Mouse (Mus musculus) cerebellum, adult 9-10 months (tissue): Measurements from ENCODE around the gene Lsm7.

Experiments used
- DNase-seq: peaks from one replicate; pipeline ENCODE4 v3.0.0; 2022

Lsm7 gene

DNA sequence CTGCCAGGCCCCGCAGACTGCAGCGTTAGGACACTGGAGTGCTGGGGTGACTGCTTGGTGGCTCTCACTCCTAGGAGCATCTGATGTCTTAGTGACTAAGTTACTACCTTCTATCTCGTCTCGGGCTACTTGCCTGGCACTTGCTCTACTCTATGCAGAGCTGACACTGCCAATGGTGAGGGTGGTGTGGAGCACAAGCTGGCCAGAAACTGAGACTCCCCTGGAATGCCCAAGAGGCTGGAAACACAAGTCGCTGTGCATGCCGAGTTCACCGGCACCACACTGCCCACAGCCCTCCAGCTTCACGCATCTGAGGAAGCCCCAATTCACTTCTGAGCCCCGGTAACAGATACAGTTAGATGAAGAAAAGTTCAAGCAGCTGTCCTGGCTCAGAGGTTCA lies 19.0 kb upstream of the Lsm7 start:
- no peak for DNase-seq

DNA sequence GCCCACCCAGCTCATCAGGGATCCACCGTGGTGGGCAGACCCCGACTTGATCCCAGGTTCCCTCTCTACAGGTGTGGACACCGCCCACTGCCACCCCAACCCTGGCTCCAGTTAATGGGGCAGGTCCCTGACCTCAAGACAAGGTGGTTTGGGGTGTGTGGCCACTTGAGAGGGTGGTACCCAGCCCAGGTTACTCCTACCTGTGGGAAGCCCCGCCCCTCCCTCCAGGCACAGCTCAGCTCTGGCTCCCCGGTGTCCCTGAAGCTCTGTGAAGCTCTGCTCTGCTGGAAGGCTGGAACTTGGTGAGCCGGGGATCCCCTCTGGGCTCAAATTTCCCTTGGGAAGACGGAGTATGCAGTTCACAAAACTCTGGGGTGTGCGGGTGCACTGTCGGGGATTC lies 16.6 kb upstream of the Lsm7 start, which contains the start of gene Tmprss9:
TSS of gene Tmprss9 (plus strand) at position 268 of the 400 bp plus-strand sequence.
- DNase-seq, result no peak

DNA sequence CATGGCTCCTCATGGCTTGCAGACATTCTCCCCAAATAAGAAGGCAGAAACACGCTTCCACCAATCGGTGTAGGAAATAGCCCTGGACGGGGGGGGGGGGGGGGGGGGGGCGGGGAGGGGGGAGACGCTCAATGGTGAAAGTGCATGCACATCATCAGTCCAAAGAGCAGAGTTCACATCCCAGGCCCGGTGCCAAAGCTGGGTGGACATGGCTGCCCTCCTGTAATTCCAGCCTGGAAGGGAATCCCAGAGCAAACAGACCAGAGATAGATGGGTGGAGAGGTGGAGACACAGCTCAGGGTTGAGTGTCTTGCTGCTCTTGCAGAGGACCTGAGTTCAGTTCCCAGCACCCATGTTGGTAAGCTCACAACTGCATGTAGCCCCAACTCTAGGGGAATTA lies 16.0 kb upstream of the Lsm7 start:
- DNase-seq, result no peak

DNA sequence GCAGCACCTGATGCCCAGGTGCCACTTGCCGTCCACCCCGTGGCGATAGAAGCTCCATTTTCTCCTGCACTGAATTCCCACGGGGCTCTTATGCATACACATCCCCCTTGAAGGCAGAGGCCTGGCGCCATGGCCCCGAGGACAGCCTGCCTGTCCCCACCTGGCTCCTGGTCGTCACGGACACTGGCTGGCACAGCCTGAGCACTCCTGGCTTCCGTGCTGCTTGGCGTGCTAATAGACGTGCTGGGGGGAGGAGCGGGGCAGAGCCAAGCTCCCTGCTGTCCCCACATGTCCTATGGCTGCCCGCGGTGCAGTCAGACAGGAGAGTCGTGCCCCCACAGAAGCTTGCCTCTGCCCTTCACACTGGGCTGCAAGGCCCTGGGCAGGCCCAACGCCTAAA lies 9.4 kb upstream of the Lsm7 start:
- peak; percentile 89 for DNase-seq

DNA sequence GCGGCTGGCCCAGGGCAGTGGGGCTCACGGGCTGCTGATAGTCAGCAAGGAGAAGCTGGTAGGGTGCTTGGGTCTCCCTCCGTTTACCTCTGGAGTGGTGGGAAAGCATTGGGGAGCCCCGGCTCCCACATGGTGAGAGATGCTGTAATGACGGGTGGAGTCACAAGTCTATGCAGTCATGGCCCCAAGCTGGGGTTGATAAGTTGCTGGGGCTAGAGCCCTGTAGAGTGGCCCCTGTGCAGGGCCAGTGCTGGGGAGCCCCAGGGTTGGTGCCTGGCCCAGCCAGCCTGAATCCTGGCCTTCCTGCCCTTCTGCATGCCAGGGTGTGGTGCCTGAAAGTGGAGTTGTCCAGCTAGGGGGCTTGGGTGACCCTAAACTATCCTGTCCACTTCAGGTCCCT lies 7.3 kb upstream of the Lsm7 start:
- DNase-seq, result no peak

DNA sequence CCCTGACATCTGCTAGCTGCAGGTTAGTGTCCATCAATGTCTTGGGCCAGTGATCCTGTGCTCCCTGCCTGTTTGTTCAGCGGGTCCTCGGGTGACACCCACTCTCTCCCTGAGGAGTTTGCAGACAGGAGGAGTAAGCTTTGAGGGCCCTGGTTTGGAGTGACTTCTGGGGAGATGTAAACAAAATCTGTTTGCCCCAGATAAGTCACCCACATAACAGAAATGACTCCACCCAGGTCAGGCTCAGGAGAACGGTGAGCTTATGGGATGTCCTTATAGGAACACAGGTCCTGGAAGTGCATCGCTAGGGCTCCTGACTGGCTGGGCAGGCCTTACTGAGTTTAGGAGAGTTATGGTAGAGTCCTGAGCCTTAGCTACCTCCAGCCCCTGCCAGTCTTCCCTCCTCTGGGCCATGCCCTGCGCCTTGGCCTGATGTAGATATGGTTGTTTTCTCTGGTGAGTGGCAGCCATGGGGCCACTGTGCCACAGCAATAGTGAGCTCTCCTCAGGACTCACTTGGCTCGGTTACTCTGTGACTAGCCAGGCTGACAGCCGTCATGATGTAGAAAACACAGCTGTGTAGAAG lies 3.4 kb upstream of the Lsm7 start:
- DNase-seq, result no peak

DNA sequence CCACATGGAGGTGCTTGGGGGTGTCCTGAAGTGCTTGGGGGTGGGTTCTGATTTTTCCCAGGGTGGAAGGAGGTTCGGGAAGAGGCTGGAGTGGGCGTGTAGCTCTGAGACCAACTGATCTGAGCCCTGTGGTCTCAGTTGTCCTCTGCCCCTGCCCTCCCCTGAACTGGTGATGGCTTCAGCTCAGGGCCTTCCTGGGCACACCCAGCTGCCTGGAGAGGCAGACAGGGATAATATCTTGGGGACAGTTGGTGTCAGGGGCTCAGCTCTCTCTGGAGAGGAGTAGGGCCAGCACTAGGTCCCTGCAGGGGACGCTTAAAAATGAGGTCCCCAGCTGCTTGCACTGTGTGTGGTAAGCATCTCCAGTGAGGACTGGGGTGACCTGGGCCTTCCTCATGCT lies 2.8 kb upstream of the Lsm7 start:
- DNase-seq, result no peak

DNA sequence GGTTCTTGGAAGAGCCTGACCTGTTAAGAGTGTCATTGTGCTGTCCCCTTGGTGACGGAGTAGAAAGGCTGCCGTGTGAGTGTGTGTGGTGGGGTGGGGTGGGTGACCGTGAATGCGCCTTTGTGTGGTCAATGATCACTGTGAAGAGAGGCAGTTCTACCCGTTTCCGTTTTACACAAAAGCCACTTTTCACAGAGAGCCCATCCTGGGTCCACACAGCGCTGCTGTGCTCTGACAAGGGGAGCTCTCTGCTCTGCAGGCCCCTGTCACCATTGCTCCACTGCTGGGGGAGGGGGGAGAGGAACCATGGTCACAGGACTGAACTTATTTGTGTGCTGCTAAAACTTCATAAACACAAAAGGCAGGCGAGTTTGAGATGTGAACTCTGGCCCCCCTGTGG lies 2.4 kb upstream of the Lsm7 start:
- DNase-seq, result no peak

DNA sequence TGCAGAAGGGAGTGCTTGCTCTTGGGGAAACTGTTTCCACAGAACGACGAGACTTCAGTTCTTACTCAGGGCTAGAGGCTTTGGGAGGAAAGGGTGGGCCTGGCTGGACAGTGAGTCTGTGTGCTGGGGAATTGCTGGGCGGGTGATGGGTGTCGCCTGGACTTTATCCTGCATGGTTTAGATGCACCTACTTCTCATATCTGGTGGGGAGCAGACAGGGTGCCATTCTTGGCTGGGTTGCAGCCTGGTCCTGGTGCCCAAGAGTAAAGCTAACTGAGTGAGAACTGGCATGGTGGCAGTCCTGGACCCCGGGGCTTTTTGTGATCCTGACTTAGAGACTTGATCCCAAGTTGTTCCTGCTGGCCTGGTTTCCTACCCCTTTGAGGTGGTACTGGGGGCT lies 1.9 kb upstream of the Lsm7 start:
- no peak for DNase-seq

DNA sequence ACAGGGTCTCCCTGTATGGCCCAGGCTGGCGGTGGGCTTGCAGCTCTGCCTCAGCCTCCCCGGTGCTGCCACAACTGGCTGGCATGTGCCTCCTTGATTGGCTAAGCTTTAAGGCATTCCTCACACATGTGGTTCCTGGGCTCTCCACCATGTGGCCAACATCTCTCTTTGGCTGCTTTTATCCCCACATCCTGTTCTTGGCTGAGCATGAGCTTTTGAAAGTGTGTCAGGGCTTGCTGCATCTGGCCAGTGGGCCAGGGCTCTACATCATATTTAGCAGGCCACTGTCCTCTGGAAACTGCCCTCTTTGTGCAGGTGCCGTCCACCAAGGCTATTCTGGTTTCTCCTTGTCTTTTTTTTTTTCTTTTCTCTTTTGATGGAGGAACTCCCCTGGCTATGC lies 1.3 kb upstream of the Lsm7 start:
- DNase-seq, result no peak

DNA sequence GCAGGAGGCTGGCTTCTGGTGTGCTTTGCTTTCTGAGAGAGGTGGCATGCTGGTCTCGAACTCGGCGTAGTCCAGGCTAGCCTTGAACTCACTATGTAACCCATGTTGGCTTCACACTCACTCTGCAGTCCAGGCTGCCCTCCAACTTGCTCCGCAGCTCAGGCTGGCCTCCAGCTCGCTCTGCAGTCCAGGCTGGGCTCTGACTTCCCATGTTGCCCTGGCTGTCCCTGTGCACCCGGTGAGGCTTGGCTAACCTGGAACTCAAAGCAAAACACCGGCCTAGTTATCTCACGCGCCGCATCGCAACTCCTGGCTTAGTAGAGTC lies 702 bp upstream of the Lsm7 start:
- DNase-seq, result no peak

DNA sequence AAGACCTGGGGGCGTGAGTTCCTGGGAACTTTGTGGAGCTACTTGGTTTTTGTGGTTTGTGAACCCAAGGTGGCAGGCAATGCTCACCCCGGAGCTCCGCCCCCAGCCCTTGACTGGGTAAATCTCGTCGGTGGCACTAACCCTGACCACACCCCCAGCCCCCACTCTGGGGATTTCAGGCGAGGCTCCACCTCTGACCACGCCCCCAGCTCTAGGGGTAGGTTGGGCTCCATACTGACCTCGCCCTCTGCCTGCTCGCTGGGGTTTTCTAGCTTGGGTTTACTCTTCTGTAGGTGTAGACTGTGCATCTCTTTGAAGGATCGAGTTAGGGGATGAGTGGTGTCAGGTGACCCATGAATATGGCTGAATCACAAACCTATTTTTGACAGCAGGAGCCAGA lies 6.4 kb downstream of the Lsm7 start:
- no peak for DNase-seq

DNA sequence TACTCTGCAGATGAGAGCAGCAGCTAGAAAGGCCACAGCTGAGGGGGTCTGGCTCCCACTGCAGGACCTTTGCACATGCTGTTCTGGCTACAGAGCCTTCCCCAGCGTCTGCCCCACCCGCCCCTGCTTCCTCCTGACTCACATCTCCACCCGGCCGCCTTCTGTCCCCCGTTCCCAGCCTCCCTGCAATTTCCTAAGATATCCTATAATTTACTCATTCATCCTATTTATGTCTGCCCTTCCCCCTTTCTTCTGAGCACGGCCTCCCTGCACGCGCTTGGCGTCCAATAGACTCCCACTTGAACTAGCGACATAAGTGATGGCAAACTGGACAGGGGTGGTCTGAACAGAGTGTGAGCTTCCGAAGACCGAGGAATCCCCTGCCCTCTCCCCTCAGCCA lies 9.3 kb downstream of the Lsm7 start:
- no peak for DNase-seq

DNA sequence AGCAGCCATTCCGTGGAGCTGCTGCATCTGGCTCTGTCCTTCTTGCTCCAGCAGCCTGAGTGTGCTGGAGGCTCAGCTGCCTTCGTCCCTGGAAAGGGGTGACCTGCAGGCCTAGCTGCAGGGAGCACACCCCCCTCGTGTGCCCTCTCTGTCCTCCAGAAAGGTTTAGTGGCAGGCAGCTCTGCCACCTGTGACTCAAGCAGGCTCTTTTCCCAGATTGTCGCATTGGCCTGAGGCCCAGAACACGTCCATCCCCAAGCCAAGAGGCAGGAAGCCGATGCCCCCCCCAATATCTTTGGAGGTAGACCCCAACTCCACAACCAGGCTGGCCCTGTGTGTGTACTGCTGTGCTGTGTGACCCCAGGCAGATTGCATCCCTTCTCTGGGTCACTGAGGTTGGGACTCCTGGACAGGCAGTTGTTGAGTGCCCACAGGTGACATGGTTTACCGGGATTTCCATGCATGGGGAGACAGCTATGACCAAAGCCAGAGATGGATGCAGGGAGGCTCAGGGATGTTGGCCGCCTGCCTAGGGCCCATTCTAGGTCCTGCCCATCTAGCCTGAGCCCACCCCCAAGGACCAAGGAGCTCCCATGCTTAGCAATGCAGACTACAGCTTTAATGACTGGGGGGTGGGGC lies 9.8 kb downstream of the Lsm7 start:
- no peak for DNase-seq

DNA sequence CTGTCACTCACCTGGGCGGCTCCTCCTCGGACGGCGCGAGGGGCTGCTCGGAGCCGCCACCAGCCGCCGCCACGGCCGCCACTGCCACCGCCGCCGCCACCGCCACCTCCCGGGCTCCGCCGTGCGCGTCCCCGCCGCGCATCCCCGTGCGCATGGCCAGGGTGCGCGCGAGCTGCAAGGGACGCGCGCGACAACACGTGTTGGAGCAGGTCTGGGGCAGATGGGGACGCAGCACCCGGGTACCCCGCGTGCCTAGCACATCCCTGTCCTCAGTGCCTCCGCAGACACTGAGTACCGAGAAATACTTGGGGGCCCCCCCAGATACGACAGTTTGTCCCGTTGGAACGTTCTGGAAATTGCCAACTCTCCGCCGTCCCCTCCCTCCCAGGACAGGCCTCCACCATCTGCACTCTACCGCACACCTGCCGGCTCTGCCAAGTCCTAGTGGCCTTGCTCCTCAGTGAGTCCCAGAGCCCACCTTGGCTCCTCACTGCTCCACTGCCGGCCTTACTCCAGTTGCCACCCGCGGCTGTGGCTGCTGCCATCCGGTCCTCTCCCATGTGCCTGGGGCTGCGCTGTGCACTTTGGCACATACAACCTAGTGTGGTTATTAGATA lies 11.0 kb downstream of the Lsm7 start, which contains the start of gene Lingo3:
TSS of gene Lingo3 (minus strand) at position 109 of the 617 bp plus-strand sequence.
- peak; percentile 78 for DNase-seq

DNA sequence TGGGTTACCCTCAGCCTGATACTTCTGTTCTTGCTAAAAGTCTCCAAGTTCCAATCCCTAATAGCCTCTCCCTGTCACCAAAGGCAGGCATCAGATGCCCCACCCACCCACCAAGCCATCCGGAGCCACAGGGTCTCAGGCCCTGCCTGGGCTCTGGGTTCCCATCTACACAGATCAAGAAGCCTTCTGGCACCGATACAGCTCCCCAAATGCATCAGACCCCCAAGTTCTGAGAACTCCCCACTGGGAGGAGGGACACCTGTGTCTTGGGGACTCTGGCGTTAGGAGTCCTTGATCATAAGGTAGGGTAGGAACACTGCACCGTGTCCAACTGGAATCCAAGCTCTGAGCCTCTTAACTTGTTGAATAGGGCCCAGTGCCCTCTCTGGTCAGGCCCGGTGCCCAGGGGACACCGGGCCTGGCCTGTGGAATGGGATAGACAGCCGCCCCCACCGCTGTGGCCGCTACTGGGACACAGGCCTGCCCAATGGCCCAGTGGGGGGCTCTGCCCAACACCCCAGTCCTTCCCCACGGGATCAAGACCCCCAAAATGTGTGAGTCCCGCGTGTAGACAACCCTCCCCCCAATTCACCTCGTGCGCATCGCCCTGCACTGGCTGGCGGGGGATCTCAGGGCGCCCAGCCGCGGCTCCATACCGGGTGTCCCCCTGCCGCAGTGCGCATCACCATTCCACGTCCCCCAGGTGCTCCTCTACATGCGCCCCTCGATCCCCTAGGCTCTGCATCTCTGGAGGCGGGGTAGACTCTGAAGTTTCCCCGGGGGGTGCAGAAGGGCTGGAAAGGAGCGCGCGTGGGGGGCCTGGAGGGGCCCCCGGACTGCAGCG lies 11.7 kb downstream of the Lsm7 start:
- DNase-seq, result no peak

DNA sequence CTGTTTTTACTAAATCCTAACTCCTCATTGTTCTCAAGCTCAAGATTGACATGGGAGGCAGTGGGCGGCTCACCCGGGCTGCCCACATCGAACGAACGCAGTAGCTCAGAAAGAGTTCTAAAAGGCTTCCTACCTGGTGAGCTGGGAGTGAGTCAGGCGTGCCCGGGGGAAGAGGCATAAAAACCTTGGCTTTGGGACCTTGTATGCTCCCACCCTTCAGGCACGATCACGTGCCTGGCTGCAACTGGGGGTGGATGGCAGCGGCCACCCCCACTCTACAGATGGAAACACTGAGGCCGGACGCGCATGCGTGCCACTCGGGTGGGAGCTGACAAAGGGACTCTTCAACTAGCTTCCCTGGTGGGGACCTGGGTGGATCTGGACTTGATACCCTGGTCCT lies 12.7 kb downstream of the Lsm7 start:
- DNase-seq, result no peak

DNA sequence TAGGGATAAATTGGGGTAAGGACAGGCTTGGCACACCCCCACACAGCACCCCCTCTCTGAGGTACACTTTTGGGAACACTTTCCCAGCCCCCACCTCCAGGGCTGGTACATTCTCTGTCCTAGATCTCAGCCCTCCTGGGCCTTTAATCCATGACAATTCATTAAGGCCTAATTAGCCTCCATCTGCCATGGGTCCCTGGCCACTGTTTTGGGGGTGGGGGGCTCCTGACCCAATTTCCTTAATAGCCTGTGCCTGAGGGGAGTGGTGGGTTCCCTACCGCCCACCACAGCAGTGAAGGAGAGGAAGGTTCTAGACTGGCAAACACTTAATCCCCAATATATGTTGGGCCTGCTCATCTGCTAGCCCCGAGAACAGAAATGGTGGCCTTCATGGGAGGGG lies 13.3 kb downstream of the Lsm7 start:
- no peak for DNase-seq

DNA sequence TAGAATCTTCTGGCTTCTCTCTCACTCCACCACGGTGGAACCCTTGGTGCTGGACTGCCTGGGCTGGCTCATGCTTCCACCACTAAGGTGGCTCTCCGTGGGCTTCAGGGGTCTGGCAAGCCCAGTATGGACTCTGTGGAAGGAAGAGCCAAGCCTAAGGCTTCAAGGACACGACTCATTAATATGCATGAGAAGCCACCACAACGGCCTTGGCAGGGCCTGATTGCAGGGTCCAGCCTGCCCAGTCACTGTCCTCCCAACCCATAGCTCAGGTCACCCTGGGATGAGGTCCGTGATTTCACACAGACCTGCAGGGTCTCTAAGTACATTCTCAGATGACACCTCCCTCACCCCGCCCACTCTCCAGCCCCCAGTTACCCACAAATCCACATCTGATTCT lies 15.2 kb downstream of the Lsm7 start:
- DNase-seq, result no peak

DNA sequence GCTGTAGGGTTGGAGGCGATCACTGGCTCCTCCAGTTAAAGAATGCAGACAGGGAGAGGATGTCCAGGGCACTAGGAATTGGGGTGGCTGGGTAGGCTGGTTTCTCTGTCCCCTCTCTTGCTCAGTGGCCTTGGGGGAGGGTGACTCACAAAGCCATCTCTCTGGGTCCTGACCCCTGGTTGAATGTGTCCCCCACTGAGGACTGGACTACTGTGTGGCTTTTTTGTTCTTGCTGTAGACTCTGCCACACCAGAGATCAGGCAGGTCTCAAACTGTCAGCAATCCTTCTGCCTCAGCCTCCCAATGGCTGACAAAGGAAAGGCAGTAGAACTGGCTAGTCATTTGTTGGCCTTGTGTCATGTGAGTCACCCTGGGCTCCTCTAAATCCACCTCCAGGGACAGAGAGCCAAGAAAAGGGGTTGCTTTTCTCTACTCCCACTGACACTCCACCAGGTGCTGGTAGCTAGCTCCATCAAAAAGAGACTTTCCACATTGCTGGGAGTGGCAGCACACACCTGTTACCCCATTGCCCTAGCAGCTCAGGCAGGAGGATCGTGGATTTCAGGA lies 16.6 kb downstream of the Lsm7 start:
- no peak for DNase-seq

DNA sequence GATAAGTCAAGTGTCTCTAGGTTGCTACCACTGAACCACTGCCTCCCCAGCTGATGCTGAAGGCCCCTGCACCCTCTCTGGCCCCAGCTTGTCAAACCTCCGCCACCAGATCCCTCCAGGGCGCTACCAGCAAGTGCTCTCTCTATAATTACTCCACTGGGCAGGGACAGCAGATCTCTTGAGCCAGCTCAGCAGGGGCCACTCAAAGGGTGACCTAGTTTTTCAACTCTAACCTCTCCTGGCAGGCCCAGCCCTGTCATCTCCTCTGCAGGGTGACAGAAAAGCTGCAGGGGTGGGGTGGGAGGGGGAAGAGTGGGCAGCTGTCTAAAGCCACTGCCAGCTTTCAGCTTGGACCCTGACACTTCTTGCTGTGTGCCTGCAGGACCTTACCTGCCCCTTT lies 17.2 kb downstream of the Lsm7 start:
- DNase-seq, result peak; percentile 84

DNA sequence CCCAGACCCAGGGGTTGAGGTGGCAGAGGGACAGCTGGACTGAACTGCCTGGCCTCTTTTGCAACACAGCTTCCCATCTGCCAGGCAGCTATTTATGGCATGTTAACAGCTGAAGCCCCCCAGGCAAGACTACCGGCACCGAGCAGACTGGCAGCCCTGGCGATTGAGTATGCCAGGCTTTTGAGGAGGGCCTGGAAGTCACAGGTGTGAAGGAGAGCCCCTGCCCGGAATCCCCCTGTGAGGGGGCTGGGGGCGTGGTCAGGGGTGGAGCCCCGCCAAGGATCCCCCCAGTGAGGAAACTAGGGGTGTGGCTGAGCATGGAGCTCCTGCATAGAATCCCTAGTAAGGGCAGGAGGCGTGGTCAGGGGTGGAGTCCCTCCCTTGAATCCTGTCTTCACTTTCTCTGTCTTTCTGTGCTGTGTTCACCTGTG lies 18.0 kb downstream of the Lsm7 start:
- DNase-seq, result peak; percentile 78

DNA sequence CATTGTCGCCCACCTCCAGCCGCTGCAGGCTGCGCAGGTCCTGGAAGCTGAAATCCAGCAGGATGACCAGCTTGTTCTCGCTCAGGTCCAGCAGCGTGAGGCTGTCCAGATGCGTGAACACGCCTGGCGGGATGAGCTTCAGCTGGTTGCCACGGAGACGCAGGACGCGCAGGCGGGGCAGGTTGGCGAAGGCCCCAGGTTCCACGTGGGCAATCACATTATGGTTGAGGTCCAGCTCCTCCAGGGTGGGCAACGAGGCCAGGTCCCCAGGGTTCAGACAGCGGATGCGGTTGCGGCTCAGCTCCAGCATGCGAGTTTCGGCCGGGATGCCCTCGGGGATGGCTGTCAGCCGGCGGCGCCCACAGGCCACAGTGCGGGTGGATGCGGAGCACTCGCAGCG lies 19.4 kb downstream of the Lsm7 start:
- DNase-seq, result no peak

DNA sequence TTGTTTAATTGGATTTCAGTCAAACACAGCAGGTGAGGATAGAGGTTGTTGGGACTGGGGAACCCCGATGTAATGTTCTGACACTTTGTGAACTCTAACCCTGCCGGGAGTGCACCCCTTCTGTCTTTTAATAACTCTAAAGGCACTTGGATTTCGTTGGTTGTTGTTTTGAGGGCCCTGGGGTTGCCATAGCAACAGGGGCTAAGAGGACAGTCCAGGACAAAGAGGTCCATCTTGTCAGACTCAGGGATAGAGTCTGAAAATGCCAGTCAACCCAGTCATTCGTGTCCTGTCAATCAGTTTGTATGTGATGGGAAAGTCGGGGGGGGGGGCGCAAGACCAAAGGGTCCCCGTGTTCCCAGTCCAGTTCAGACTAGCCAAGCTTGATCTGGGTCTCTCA lies 22.2 kb downstream of the Lsm7 start:
- no peak for DNase-seq
